Mouse (Mus musculus) brain, embryonic 14.5 days (tissue): ENCODE data around the gene Wipi2.

Experiments used
- CTCF ChIP-seq: fragments of 200-500 bp; IDR thresholded peaks from 2 replicates; pipeline ENCODE4 v1.5.1; 2012; ENCODE audit warnings: inconsistent platforms, mild to moderate bottlenecking, moderate library complexity, borderline replicate concordance; ENCODE audit not compliant: insufficient read depth, insufficient read length; ENCODE audit errors: extremely low read depth
- POLR2A ChIP-seq: fragments of 200-500 bp; IDR thresholded peaks from 2 replicates; pipeline ENCODE4 v1.6.1; 2012; ENCODE audit warnings: mild to moderate bottlenecking, inconsistent platforms, borderline replicate concordance; ENCODE audit not compliant: poor library complexity, insufficient read depth, insufficient read length, severe bottlenecking; ENCODE audit errors: extremely low read depth

DNA sequence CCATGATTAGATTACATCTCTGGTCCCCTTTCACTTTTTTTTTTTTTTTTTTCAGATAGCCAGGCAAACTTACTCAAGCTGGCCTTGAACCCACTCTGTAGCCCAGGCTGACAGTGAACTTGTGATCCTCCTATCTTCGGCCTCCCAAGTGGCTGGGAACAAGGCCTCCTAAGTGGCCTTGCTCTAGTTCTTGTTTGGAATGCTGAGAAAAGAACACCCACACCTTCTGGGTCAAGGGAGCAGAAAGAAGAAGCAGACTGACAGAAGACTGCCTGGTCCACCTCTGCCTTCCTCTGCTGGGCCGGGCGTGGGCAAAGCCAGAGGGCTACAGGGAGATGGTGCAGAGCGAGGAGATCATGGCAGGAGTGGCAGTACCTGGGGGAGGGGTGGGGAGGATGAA, 17.1 kb upstream of the Wipi2 start:
- TF ChIP-seq POLR2A (no peak), CTCF (no peak)
